Mouse (Mus musculus) G1E (cell line): ENCODE results near the gene Synrg.

ENCODE experiments used
- CTCF ChIP-seq: IDR thresholded peaks from 2 replicates; pipeline ENCODE4 v1.5.1; 2012; ENCODE audit warnings: low read depth, low read length, inconsistent platforms, mixed read lengths
- TAL1 ChIP-seq: conservative IDR thresholded peaks from 2 replicates; pipeline ENCODE4 v1.6.1; 2012; ENCODE audit warnings: low read depth, low read length, inconsistent platforms, mixed read lengths

GRCm38 (mm10) chr11:84009001-84009400 lies 44.8 kb downstream of the Synrg start:
- TF ChIP-seq CTCF: no peak
- TF ChIP-seq TAL1: no peak
